Mouse (Mus musculus): ENCODE data around the gene Smad6.

DNA sequence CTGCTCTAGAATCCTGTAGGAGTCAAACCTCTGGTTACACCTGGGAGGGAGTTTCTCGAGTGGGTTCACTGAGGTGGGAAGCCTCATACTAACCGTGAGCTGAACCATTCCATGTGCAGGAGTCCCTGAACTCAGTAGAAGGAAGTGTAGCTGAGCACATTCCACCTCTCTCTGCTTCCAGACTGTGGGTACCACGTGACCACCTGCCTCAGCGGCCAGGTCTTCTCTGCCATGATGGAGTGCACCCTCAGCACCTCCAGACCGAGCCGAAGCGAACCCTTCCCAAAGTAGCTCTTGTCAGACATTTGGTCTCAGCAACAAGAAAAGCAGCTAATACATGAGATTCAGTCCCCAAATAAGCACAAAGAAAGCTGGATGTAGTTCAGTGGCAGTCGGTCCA lies 20.4 kb upstream of the Smad6 start:
- TF ChIP-seq POLR2A (IDR thresholded peaks at IDR 0.05; ENCODE audit: control insufficient read depth, low read depth, low read length) (no peak), CTCF (IDR thresholded peaks at IDR 0.05; ENCODE audit: control insufficient read depth, insufficient read depth, insufficient replicate concordance, low read depth, low read length) (no peak)

All from testis, adult 2 months (tissue).